Mouse (Mus musculus): Measurements from ENCODE around the gene Anks1. TPM values are rescaled to one million over a fixed set of nuclear protein-coding genes. Genes with fewer than 3 reads are reported as not detected.

Gene Anks1
- polyA plus RNA-seq, 1 experiment from 2014 or later, result 8.5 TPM

DNA sequence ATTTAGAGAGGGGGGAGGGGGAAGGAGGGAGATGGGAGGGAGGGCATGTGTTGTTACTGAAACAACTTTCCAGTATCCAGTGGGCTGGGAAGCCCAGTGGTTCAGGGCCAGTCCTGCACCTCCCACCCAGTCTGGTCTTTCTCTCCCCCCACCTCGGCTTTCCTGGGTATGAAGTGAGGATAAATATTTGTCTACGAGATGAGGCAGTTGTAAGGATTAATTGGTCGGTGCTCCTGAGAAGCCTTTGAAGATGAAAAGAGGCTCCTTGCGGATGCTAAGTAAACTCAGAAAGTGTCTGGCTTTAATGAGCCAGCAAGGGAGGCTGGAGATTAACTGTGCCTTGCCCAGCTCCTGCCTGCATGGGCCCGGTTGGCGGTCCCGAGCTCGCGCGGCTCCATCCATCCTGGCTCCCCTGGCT lies 192.8 kb downstream of the Anks1 start:
- H3K9me3 ChIP-seq (replicated peaks), result no peaks in the 10 kb centered on the region
- H3K4me1 ChIP-seq (replicated peaks), result no peaks in the 10 kb centered on the region
- H3K27ac ChIP-seq, result no peak overlapping the region
- no peak for ATAC-seq (replicated peaks; ENCODE audit: insufficient number of reproducible peaks, insufficient read depth, low FRiP score, low read depth)
- H3K27me3 ChIP-seq, result no peaks in the 10 kb centered on the region
- H3K4me2 ChIP-seq, result no peak overlapping the region
- WGBS, result 41% methylated on average over 10 of the region's 10 CpGs
- H3K4me3 ChIP-seq, result no peak overlapping the region
- H3K9ac ChIP-seq, result no peak overlapping the region
- H3K36me3 ChIP-seq, result no peaks in the 10 kb centered on the region

DNA sequence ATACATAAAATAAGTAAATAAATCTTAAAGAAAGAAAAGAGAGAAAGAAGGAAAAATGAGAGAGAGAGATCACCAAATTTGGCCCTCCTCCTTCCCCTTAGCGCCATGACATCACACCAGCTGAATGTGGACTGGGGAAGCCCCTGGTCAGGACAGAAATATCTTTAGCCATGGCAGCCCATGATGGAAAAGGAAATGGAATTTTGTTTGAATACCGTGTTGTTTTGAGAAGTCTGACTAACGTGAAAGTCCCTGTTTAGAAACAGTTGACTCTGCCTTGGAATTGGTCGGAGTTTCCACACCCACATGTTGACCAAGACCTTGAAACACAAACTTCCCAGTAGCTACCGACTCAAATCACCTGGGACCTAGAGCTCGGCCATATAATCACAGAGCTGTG lies 195.3 kb downstream of the Anks1 start:
- Histone ChIP-seq H3K9me3 (replicated peaks) (no peaks in the 10 kb centered on the region), H3K27ac (no peak overlapping the region), H3K4me3 (no peak overlapping the region), H3K4me1 (replicated peaks) (no peaks in the 10 kb centered on the region), H3K27me3 (no peaks in the 10 kb centered on the region), H3K36me3 (no peaks in the 10 kb centered on the region), H3K9ac (no peak overlapping the region), H3K4me2 (no peak overlapping the region)
- no peak for ATAC-seq (replicated peaks; ENCODE audit: insufficient number of reproducible peaks, insufficient read depth, low FRiP score, low read depth)
- WGBS, result 57% methylated on average over 6 of the region's 6 CpGs

DNA sequence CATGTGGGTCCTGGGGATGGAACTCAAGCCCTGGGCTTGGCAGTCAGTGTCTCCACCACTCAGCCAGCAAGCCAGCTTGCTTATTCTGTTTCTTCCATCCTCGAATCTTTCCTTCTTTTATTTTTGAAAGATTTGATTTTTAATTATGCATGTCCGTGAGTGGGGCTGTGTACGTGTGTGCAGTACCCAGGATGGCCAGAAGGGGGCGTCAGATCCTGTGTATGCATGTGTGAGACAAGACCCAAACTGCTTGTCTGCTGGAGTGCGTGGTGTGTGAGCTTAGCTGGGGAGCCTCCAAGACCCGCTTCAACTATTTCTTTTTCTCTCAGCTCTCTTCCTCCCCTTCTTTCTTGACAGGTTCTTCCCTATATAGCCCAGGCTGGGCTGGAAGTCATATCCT lies 197.2 kb downstream of the Anks1 start:
- Histone ChIP-seq H3K4me3 (no peak overlapping the region), H3K4me1 (replicated peaks) (no peaks in the 10 kb centered on the region), H3K9ac (no peak overlapping the region), H3K27me3 (no peaks in the 10 kb centered on the region), H3K4me2 (no peak overlapping the region), H3K36me3 (no peaks in the 10 kb centered on the region), H3K27ac (no peak overlapping the region), H3K9me3 (replicated peaks) (no peaks in the 10 kb centered on the region)
- no peak for ATAC-seq (replicated peaks; ENCODE audit: insufficient number of reproducible peaks, insufficient read depth, low FRiP score, low read depth)
- WGBS, result 72% methylated on average over 6 of the region's 6 CpGs

DNA sequence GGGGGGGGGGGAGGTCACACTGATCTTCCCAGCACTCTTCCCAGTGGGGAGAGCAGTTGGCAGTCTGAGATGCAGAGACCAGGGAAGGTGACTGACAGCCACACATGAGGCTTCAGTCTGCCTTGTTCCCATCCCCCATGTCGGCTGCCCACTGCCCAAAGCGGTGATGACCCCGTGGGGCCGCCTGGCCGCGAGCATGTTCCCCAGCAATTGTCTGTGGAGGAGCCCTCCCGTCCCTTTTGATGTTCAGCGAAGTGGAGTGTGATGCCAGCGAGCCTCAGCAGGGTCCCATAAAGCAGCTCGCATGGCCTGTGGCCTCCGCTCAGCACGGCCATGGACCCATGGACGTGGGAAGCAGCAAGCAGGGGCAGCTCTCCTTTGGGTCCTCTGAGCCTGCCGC lies 198.2 kb downstream of the Anks1 start:
- Histone ChIP-seq H3K27ac (no peak overlapping the region), H3K9me3 (replicated peaks) (no peaks in the 10 kb centered on the region), H3K4me2 (no peak overlapping the region), H3K36me3 (no peaks in the 10 kb centered on the region), H3K9ac (no peak overlapping the region), H3K4me1 (replicated peaks) (no peaks in the 10 kb centered on the region), H3K27me3 (no peaks in the 10 kb centered on the region), H3K4me3 (no peak overlapping the region)
- 25% methylated on average over 14 of the region's 14 CpGs for WGBS
- no peak for ATAC-seq (replicated peaks; ENCODE audit: insufficient number of reproducible peaks, insufficient read depth, low FRiP score, low read depth)

DNA sequence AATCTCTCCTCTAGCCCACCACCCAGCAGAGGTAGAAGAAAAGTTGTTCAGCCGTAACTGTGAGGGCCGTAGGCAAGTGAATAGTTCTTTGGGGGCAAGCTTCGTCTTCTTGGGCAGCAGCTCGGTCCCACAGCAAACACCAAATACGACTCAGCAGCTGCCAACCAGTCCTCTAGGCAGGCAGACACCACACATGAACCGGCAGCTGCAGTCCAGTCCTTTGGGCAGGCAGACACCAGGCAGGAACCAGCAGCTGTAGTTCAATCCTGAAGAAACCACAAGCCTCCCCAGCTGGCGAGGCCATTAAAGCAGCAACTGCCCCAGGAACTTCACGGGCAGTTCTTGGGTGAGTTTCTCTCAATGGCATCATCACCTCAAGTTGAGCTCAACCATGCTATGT lies 203.2 kb downstream of the Anks1 start:
- H3K27ac ChIP-seq, result no peak overlapping the region
- H3K4me3 ChIP-seq, result no peak overlapping the region
- no peaks in the 10 kb centered on the region for H3K27me3 ChIP-seq
- H3K4me1 ChIP-seq (replicated peaks), result no peaks in the 10 kb centered on the region
- no peaks in the 10 kb centered on the region for H3K9me3 ChIP-seq (replicated peaks)
- H3K4me2 ChIP-seq, result no peak overlapping the region
- WGBS, result 84% methylated on average over 8 of the region's 8 CpGs
- ATAC-seq (replicated peaks; ENCODE audit: insufficient number of reproducible peaks, insufficient read depth, low FRiP score, low read depth), result no peak
- no peak overlapping the region for H3K9ac ChIP-seq
- no peaks in the 10 kb centered on the region for H3K36me3 ChIP-seq

Other genes starting within 250 kb of the Anks1 start
- 0.25 and 0.28 TPM in 2 replicates for gene Spdef, start 180.4 kb upstream of the Anks1 start, polyA plus RNA-seq (2015; fragmentation: Nextera tagmentation; extraction: Ambion mirVana)
- gene D17Wsu92e, start 88.7 kb upstream of the Anks1 start, polyA plus RNA-seq (2015; fragmentation: Nextera tagmentation; extraction: Ambion mirVana), result 11.9 and 14.1 TPM in 2 replicates
- 186 and 202 TPM in 2 replicates for gene Snrpc, start 71.2 kb upstream of the Anks1 start, polyA plus RNA-seq (2015; fragmentation: Nextera tagmentation; extraction: Ambion mirVana)
- gene Uhrf1bp1, start 52.9 kb upstream of the Anks1 start, polyA plus RNA-seq (2015; fragmentation: Nextera tagmentation; extraction: Ambion mirVana), result 3.0 and 3.8 TPM in 2 replicates
- gene Taf11, start 538 bp downstream of the Anks1 start, polyA plus RNA-seq (2015; fragmentation: Nextera tagmentation; extraction: Ambion mirVana), result 42.7 and 46.4 TPM in 2 replicates
- gene Tcp11, start 171.3 kb downstream of the Anks1 start, polyA plus RNA-seq (2015; fragmentation: Nextera tagmentation; extraction: Ambion mirVana), result 0.34 and 0.80 TPM in 2 replicates
- 0.76 and 1.7 TPM in 2 replicates for gene Scube3, start 232.8 kb downstream of the Anks1 start, polyA plus RNA-seq (2015; fragmentation: Nextera tagmentation; extraction: Ambion mirVana)